Mouse (Mus musculus) monocyte, adult 2 months (primary cell): ENCODE results near the gene Ptpn12.

Experiments
- DNase-seq, 2 experiments: peaks; one replicate each; pipeline ENCODE4 v3.0.0; 2022; ENCODE audit warnings: low spot score in 2 of 2, low read depth in 1 of 2

Gene Ptpn12

GRCm38 (mm10) chr5:21032626-21033025 is 23.1 kb downstream of the Ptpn12 start:
- DNase-seq = no peak

GRCm38 (mm10) chr5:21030226-21030625 is 25.5 kb downstream of the Ptpn12 start:
- DNase-seq = peak in 1 of 2 experiments; percentile 20

- DNase-seq = no peak
Measured at GRCm38 (mm10) chr5:21017075-21017474, 38.6 kb downstream of the Ptpn12 start.

- DNase-seq = no peak
Measured at GRCm38 (mm10) chr5:21010908-21011307, 44.8 kb downstream of the Ptpn12 start.

GRCm38 (mm10) chr5:21002723-21003122 is 53.0 kb downstream of the Ptpn12 start:
- no peak for DNase-seq

GRCm38 (mm10) chr5:21001622-21002315 is 53.9 kb downstream of the Ptpn12 start:
- DNase-seq = no peak

- DNase-seq = no peak
Measured at GRCm38 (mm10) chr5:20998427-20998826, 57.3 kb downstream of the Ptpn12 start.

- DNase-seq = no peak
Measured at GRCm38 (mm10) chr5:20997555-20997954, 58.2 kb downstream of the Ptpn12 start.

GRCm38 (mm10) chr5:20990062-20990809 is 65.5 kb downstream of the Ptpn12 start:
- no peak for DNase-seq

- no peak for DNase-seq
Measured at GRCm38 (mm10) chr5:20986271-20986670, 69.4 kb downstream of the Ptpn12 start.

GRCm38 (mm10) chr5:20983505-20983904 is 72.2 kb downstream of the Ptpn12 start:
- no peak for DNase-seq

- DNase-seq = no peak
Measured at GRCm38 (mm10) chr5:20974690-20975089, 81.0 kb downstream of the Ptpn12 start.

- DNase-seq = no peak
Measured at GRCm38 (mm10) chr5:20973999-20974398, 81.7 kb downstream of the Ptpn12 start.

GRCm38 (mm10) chr5:20973069-20973468 is 82.6 kb downstream of the Ptpn12 start:
- DNase-seq = no peak

- peak; percentile 30 to 56 for DNase-seq
Measured at GRCm38 (mm10) chr5:20968963-20969362, 86.7 kb downstream of the Ptpn12 start.

- no peak for DNase-seq
Measured at GRCm38 (mm10) chr5:20968493-20968892, 87.2 kb downstream of the Ptpn12 start.

GRCm38 (mm10) chr5:20967942-20968341 is 87.8 kb downstream of the Ptpn12 start:
- DNase-seq = no peak

GRCm38 (mm10) chr5:20964446-20964845 is 91.3 kb downstream of the Ptpn12 start:
- no peak for DNase-seq

- DNase-seq = no peak
Measured at GRCm38 (mm10) chr5:20963295-20963694, 92.4 kb downstream of the Ptpn12 start.

- DNase-seq = no peak
Measured at GRCm38 (mm10) chr5:20960927-20961326, 94.8 kb downstream of the Ptpn12 start.

- DNase-seq = no peak
Measured at GRCm38 (mm10) chr5:20956298-20956697, 99.4 kb downstream of the Ptpn12 start, which contains the start of gene Rsbn1l. TSS of gene Rsbn1l (minus strand) at chr5:20956398.

- DNase-seq = no peak
Measured at GRCm38 (mm10) chr5:20955114-20955835, 100.4 kb downstream of the Ptpn12 start.
